Mouse (Mus musculus) left cerebral cortex, postnatal 10 days (tissue): Measurements from ENCODE around the gene Rrp7a. TPM values are rescaled to one million over a fixed set of nuclear protein-coding genes. Genes with fewer than 3 reads are reported as not detected.
A peak's percentile ranks its signal among the peaks of the same experiment; 100 is the strongest.
"Not testable (repeated sequence)": the region's sequence is repeated elsewhere in the genome, so short reads cannot be mapped to it uniquely, and the experiment has no call there.

Experiments used
- DNase-seq, 2 experiments: peaks; one replicate each; pipeline ENCODE4 v3.0.0; 2021 to 2022; ENCODE audit warnings: low spot score in 2 of 2, mixed read lengths in 1 of 2; ENCODE audit errors: extremely low spot score in 1 of 2
- intact Hi-C: fragments of 180-260 bp; cut with DNase I; formaldehyde crosslinking; loops from one replicate; pipeline ENCODE4 v1.15.1; 2025
- total RNA-seq, 2 experiments: library from RNA; stranded (reverse); gene quantifications; 2 replicates each; pipeline ENCODE4 v1.2.3; 2021

Rrp7a gene
- total RNA-seq, 2 experiments from 2014 or later, result 122 to 128 TPM

DNA sequence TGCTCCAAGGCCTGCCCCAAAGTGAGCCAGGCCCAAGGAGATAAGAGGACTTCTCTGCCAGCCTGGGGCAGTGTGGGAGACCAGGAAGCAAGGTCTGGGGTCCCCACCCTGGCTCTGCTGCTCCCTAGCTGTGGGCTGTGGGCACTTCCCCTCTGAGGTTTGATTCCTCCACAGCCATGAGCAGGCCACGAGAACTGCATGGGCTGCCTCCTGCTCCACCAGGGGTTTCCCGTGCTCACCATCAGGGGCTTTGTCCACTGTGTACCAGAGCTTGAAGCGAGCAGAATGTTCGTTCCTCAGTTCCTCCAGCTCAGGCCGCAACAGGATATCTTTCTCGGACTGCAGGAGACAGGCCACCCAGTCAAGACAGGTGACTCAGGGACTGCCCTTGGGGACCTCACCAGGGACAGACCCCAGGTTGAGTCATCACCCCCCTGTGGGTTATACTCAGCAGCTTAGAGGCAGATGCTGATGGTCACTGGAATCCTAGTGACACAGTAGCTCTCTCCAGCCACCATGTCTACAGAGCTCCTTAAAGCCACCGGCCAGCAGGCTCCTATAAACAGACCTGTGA is 36.1 kb upstream of the Rrp7a start:
- DNase-seq, result peak in 1 of 2 experiments; percentile 59
- intact Hi-C loops, result no loop called here

DNA sequence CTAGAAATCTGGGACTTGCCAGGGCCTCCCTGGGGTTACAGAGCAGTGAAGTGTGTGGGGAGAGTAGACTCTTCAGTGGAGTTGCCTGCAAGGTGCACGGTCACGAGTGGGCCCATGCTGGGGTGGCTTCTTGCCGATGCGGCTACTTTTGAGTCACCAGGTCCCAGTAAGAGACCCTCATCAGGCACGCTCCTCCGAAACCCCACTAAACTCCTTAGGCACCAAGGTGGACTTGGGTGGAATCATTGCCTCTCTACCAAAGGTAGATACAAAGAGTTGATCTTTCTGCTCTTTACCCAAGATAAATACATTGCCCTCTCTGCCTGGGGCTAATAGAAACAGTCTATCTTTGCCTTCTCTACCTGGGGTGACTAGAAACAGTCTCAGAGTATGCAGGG is 35.1 kb upstream of the Rrp7a start:
- DNase-seq, result no peak
- intact Hi-C loops, result no loop called here

DNA sequence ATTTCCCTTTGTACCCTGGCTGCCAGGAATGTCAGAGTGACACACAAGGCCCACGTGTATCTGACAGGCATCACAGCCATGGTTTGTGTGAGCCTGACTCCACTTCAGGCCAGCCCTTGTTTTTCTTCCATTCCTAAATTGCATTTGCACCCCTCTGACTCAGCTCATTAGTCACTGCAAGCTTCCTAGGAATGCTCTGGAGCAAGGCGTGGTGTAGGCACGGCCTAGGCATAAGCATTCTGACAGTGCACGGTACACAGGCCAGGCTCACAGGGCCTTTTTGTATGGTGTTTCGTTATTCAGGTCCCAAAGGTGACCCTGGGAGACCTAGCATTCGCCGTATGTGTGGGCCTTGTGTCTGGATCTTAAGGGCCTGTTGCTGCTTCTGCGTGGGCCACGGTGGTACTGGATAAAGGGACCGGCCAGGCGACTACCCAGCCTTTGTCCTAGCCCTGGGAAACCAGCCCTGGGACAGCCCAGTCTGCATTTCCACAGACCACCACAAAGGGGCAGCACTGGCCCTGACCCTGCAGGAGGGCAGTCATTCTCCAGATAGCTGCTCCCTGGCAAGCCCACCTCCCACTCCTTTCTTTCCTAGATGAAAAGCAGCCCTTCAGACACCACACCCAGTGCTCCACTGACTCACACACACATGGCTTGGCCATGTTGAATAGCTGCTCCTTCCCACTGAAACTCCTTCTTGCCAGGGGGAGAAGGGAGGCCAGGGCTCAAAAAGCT is 34.5 kb upstream of the Rrp7a start:
- peak in 1 of 2 experiments; percentile 67 for DNase-seq
- intact Hi-C loops, result no loop called here

DNA sequence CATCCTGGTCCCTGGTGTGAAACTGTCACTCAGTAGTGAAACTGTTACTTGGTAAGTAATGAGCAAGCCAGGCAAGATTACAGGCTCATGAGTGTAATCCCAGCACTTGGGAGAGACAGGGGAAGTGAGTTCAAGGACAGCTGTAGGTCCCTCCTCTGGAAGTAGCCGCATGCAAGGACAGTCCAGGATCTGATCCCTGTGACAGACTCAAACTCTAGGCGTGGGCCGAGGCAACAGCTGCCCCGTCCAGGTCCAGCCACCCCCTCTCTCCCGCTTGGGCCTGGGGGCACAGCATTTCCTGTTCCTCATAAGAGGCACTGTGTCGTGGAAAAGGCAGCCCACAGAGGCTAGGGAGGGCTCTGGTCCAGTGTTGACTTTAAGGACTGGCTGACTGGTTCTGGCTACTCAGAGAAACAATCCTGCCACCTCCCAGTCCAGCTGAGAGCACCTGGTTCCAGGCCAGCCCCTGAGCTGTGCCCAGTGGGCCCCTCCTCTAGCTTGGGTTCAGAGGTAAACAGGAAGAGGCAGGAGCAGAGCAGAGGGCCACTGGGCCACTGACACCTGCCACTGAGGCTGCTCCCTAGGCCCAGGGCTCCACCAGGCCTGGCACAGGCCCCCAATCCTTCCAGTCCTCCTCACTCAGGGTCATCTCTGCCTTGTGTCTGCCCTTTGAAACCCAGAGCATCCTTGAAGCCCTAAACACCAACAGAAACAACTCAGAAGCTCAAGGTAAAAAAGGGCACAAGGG is 33.2 kb upstream of the Rrp7a start:
- intact Hi-C loops, result no loop called here
- no peak for DNase-seq

DNA sequence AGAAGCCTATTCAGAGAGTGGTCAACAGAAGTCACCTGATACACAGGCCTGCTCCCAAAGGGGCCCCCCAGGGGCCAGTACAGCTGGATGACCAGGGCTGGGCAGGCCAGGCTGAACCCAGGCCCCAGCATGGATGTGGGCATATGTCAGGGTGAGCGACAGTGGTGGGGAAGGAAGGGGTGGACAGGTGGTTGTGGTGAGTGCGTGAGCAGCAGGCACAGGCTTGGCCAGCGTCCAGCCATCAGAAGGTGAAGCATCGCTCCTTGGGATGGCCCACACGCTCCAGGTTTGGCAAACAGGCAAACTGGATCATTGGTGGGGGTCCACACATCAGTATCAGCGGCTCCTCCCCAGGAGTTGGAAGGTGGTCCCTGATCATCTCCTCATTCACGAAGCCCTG is 31.7 kb upstream of the Rrp7a start:
- no peak for DNase-seq
- intact Hi-C loops, result no loop called here

DNA sequence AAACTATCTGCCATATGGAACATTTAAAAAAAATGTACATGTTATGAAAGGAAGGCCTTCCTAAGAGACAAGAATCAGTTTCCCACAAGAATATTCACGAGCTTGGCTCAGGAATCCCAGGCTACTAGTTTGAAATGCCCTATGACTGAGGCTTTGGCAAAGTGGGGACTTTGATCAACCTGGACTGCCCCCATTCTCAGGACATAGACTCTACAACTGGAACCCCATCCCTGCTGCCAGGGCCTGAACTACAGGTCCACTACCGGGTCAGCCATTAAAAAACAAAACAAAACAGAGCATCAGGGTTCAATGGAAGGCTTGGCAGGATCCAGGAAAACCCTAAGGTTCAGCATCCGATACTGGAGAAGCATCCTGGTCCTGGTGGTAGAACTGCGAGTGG is 28.1 kb upstream of the Rrp7a start:
- intact Hi-C loops, result no loop called here
- DNase-seq, result no peak

DNA sequence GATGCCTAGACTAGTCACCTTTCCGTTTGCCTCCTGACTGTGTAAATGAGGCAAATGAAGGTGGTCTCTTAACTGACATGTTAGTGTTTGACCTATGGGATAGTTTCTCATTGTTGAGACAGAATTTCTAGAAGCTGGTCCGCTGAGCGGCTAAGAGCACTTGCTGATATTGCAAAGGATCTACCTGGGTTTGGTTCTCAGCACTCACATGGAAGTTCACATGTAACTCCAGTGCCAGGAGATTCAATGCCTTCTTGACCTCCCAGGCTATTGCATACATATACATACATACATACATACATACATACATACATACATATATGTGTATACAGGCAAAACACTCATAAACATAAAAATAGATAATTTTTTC is 27.5 kb upstream of the Rrp7a start:
- intact Hi-C loops, result no loop called here
- DNase-seq, result no peak

DNA sequence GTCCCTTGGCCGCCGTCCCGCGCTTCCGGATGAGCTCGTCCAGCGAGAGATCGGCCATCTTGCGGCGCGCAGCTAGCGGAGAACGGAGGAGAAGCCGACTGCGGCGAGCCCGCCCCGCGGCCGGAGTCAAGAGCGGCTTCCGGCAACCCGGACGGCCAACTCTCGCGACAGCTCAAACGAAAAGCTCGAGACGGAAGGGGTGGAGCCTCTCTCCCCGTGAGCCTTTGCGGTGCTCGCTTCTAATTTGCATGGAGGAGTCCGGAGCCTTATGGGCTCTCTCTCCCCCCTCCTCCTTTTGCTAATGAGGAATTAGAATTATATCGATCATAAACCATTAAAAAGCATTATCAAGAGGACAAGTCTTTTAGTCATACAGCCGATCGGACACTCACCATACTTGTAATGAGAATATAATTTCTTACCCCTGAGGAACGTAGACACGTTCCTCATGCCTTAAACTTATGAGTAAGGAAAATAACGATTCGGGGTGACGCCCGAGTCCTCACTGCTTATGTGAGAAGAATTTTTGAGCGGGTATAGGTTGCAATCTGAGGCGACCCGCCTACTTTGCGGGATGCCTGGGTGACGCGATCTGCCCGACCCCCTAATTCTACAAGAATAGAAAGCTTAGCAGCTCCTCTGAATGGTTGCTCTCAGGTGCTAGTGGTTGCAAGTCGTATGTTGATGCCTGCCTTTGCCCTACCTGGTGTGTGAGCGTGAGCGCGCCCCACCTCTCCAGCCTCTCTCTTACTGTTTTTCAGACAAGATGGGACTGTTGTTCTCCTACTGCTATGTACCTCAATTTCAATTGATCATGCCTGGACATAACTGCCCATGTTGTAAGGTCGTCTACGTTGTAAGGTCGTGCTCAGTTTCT is 26.8 kb upstream of the Rrp7a start, which contains the start of gene Poldip3:
TSS of gene Poldip3 (minus strand) at position 189 of the 877 bp plus-strand sequence.
- peak; percentile 98 for DNase-seq
- intact Hi-C loops, result no loop called here

DNA sequence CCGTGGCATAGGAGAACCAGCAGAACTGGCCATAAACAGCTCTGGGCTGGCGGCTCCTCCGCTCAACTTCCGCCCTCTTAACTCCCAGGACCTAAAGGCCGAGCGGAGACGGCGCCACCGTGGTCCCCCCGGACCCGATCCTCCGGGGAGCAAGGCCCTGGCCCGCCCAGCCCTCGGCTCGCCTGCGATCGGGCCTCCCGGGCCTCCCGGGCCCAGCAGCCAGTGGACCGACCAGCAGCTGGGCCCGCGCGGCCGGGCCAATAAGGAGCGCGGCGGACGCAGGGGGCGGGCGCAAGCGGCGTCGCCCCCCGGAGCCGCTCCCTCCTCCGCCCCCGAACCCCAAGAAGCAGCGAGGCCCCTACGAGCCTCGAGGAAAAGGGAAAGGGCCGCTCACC is 26.2 kb upstream of the Rrp7a start:
- DNase-seq, result no peak
- intact Hi-C loops, result no loop called here

DNA sequence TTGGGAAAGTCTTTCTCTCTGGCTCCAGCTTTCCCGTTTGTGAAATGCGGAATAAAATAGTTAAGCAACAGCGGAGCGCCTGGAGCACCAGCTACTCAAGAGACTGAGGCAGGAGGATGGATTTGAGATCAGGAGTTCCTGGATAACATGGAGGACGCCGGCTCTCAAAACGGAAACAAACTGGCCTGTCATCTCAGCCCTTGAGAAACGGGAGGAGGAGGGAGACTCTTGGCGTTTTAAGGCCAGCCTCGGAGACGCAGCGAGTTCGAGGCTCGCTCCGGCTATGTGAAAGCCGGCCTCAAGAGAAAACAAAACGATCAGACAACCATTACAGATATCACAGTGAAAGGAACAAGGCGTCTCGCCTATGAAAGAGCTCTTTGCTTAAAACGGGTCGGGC is 25.8 kb upstream of the Rrp7a start:
- no peak for DNase-seq
- intact Hi-C loops, result no loop called here

DNA sequence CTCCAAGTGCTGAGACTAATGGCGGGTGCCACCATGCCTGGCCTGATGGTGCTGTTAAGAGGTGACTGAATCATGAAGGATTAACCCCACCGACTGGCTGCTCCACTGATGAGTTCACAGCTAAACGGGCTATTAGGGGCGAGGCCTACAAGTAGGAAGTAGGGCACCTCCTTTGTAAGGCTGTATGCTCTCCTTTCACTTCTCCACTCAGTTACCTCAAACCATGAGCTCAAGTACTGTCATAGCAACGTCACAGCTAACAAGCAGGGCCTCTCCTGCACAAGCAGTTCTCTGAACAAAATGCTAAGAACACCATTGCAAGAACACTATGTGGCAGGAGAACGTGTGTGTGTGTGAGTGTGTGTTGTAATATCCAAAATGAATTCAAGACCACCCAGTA is 22.9 kb upstream of the Rrp7a start:
- no peak for DNase-seq
- intact Hi-C loops, result no loop called here

DNA sequence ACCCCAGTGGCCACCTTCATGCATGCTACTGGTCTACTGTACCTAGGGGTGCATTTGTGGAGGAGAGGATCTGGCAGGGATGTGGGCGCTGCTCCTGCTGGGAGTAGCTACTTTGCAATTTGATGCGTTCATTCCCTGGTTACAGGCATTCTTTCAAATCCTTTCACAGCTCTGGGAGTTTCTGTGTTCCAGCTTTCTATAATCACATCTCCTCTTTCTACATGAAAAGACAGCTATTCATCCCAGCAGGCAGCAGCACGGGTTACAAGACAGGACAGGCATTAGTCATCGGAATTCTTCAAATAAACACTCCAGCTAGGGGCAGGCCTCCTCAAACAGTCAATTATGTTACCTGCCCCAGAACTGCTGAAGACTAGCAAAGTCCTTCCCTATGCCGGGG is 20.3 kb upstream of the Rrp7a start:
- intact Hi-C loops, result no loop called here
- DNase-seq, result no peak

DNA sequence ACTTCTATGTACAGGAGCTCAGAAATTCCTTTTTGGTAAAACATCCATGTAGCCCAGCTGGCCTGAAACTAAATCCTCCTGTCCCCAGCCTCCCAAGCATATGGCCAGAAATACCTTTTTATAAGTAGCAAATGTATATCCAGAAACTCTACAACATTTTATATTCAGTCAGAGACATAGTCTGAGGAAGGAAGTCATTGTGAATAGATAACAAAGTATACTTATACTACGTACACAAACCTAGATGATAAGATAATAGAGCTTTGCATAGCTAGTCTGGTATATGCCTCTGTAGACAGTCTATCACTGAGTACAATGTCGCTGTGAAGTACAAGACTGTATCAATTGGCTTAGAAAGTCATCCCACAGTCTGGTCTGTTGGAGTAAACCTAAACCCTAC is 13.1 kb upstream of the Rrp7a start:
- no peak for DNase-seq
- intact Hi-C loops, result loop anchor here (10.0 kb wide), 1 partner anchor 861 kb away; the partner anchor contains the start of gene Sept3

DNA sequence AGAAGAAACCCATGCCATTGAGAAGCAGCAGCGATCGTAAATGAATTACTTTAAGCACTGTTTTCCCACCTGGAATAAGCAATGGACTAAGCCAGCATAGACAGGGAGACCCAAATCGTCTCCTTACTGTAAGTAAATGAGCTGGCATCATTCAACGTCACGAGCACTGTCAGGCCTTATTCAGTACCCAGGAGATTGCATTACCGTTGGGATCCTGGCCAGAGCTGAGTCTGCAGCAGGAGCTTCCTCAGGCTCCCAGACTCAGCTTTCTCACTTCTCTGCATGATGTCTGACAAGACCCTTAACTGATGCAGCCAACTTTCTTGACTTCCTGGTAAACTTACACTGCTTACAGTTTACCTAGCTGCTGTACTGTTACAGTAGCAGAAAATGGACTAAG is 12.1 kb upstream of the Rrp7a start:
- intact Hi-C loops, result loop anchor here (10.0 kb wide), 1 partner anchor 860 kb away; the partner anchor contains the start of gene Sept3
- no peak for DNase-seq

DNA sequence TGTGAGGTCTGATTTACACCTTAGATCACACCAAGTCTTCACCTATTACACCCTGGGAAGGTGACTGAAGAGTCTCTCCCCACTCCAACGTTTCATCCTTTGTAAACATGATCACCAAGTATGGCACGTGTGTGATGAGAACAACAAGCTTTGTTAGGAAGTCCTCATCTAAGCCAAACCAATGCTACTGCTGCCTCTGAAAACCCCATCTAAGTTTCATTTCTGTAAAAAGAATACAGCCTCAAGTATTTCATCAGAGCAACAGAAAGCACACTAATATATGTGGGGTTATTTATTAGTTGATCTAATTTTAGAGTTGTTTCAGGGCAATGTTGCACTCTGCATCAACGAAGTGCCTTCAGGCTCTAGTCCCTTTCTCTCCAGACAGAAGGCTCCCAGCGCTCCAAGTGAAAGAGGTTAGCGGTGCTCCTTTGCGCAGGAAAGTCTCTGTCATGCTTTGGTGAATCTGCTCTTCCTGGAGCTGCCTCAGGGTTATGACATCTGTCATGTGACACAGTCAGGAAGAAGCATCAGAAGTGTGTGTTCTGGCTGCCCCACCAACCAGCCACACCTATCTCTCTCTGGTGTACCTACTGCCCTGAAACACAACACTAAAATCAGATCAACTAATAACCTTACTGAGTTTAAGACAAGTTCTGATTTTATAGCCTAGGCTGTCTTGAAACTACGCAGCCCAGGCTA is 7.1 kb upstream of the Rrp7a start:
- intact Hi-C loops, result loop anchor here (10.0 kb wide), 1 partner anchor 855 kb away; the partner anchor contains the start of gene Sept3
- no peak for DNase-seq

DNA sequence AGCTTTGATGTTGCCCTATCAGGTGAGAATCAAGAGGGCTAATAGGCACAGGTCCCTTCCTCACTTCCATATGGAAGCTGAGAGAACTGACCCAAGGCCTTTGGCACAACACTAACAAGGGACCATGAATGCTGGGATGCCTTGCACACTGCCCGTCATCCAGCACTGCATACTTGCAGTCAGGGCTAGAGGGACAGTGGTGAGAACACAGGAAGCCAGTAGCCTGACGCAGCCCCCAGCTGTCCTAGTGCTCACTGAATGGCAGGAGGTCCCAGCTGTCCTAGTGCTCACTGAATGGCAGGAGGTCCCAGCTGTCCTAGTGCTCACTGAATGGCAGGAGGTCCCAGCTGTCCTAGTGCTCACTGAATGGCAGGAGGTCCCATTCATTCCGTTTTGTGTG is 4.4 kb upstream of the Rrp7a start:
- intact Hi-C loops, DNase-seq: not testable (repeated sequence)

DNA sequence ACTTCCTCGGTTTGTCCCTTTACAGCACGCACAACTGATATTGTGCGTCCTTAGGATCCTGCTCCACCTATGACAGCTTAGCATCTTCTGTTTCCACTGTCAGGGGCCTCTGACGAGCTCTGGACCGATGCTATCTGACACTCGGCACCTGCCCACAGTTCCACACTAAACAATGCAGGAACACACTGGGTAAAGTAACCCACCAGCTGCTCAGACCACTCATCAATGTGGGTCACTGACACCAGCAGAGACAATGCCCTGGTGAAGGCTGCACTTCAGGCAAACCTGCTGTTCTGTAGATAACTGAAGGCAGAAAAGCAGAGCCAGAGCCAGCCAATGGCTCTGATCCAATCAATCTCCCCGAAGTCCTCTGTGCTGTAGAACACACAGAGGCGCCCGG is 4.0 kb upstream of the Rrp7a start:
- intact Hi-C loops, result no loop called here
- DNase-seq, result no peak

DNA sequence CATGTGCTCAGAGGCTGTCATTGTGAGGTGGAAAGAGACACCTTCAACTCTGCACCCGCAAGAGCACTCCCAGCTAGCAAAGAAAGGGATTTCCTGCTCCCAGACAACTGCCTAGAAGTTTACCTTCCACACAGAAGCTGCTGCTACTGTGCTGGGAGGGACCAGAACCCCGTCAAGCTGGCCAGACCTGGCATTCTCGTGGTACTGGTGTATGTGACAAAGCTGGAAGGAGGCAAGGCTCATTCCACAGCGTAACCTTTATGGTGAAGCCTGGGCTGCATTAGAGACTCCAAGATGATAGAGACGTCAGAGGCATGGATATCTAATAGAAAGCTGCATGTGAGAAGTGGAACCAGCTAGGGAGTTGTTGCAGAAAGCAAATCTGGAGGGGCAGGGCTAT is 2.0 kb upstream of the Rrp7a start:
- intact Hi-C loops, result no loop called here
- no peak for DNase-seq
